Mouse (Mus musculus): ENCODE results near the gene Adprh. TPM values are rescaled to one million over a fixed set of nuclear protein-coding genes. Genes with fewer than 3 reads are reported as not detected.
"Not testable (repeated sequence)": the region's sequence is repeated elsewhere in the genome, so short reads cannot be mapped to it uniquely, and the experiment has no call there.

Gene Adprh
- polyA plus RNA-seq, 1 experiment = 53.9 TPM

- TF ChIP-seq POLR2A (IDR thresholded peaks at IDR 0.05; ENCODE audit: low read depth, low read length) (no peak), CTCF (IDR thresholded peaks at IDR 0.05; ENCODE audit: borderline replicate concordance, insufficient read depth, low read length) (no peak)
- H3K4me3 ChIP-seq (ENCODE audit: insufficient read depth, low read length) = no peak within 1 kb of the TSS
- H3K4me1 ChIP-seq (ENCODE audit: control insufficient read depth, insufficient read depth, low read length) = no peaks in the 10 kb centered on the region; the same call in 1 of the 2 replicates
- H3K27ac ChIP-seq (ENCODE audit: insufficient read depth, low read length) = no peak within 1 kb of the TSS
Measured at GRCm38 (mm10) chr16:38455511-38456418, 3.3 kb upstream of the Adprh start, which contains the start of gene Cd80. Cd80 (plus strand) TSS chr16:38455561.

GRCm38 (mm10) chr16:38454533-38455254, 2.2 kb upstream of the Adprh start:
- Histone ChIP-seq H3K4me1 (ENCODE audit: control insufficient read depth, insufficient read depth, low read length) (no peaks in the 10 kb centered on the region; the same call in 1 of the 2 replicates), H3K4me3 (ENCODE audit: insufficient read depth, low read length) (no peak overlapping the region), H3K27ac (ENCODE audit: insufficient read depth, low read length) (no peak overlapping the region)
- no peak for TF ChIP-seq CTCF (IDR thresholded peaks at IDR 0.05; ENCODE audit: borderline replicate concordance, insufficient read depth, low read length)

DNA sequence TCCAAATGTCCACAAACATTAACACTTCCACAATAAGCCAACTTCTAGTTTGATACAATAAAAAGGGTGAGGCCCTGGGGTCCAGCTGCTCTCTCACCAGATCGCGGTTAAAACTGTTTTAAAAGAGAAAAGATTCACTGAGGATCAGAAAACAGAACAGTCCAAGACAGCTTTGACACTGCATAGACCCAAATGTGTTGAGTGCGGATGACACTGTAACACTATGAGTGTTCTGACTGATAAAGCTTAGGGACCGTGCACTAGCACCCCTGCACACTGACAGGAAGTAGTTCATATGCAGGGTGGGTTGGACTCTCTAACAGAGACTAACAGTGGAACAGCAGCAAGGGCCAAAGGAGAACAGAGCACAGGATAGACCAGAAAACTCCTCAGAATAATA, 1.4 kb upstream of the Adprh start:
- no peak overlapping the region for H3K27ac ChIP-seq (ENCODE audit: insufficient read depth, low read length)
- H3K4me1 ChIP-seq (ENCODE audit: control insufficient read depth, insufficient read depth, low read length) = no peaks in the 10 kb centered on the region; the same call in 1 of the 2 replicates
- no peak overlapping the region for H3K4me3 ChIP-seq (ENCODE audit: insufficient read depth, low read length)
- TF ChIP-seq CTCF (IDR thresholded peaks at IDR 0.05; ENCODE audit: borderline replicate concordance, insufficient read depth, low read length) (no peak), POLR2A (IDR thresholded peaks at IDR 0.05; ENCODE audit: low read depth, low read length) (no peak)

DNA sequence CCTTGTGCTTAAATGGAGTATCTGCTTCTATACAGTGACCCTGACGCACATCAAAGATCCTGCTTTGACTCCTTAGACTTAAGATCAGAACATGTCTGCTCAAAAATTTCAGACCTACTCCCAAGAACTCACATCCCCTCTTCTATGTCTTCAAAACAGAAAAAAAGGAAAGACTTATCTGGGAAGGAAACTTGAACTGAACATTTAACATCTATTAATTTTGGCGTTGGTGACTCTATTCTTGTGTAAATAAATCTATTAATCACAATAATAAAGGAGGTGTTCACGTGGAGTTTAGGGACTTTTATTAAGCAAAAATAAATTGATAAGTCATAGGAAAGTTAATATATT, 675 bp upstream of the Adprh start:
- Histone ChIP-seq H3K27ac (ENCODE audit: insufficient read depth, low read length) (peak overlapping the region; percentile 82), H3K4me1 (ENCODE audit: control insufficient read depth, insufficient read depth, low read length) (no peaks in the 10 kb centered on the region), H3K4me3 (ENCODE audit: insufficient read depth, low read length) (peak overlapping the region; percentile 63)
- TF ChIP-seq CTCF (IDR thresholded peaks at IDR 0.05; ENCODE audit: borderline replicate concordance, insufficient read depth, low read length) (no peak), POLR2A (IDR thresholded peaks at IDR 0.05; ENCODE audit: low read depth, low read length) (no peak; the same call in 1 of the 2 replicates)

- Histone ChIP-seq H3K27ac (ENCODE audit: insufficient read depth, low read length) (peak overlapping the region; percentile 42), H3K4me3 (ENCODE audit: insufficient read depth, low read length) (peak overlapping the region; percentile 72), H3K4me1 (ENCODE audit: control insufficient read depth, insufficient read depth, low read length) (no peaks in the 10 kb centered on the region)
- TF ChIP-seq CTCF (IDR thresholded peaks at IDR 0.05; ENCODE audit: borderline replicate concordance, insufficient read depth, low read length) (no peak), POLR2A (IDR thresholded peaks at IDR 0.05; ENCODE audit: low read depth, low read length) (peak; percentile 31; the same call in 1 of the 2 replicates)
Measured at GRCm38 (mm10) chr16:38451421-38452205, 890 bp downstream of the Adprh start.

GRCm38 (mm10) chr16:38450707-38451106, 1.8 kb downstream of the Adprh start:
- H3K4me3 ChIP-seq (ENCODE audit: insufficient read depth, low read length) = no peak overlapping the region
- no peaks in the 10 kb centered on the region for H3K4me1 ChIP-seq (ENCODE audit: control insufficient read depth, insufficient read depth, low read length)
- H3K27ac ChIP-seq (ENCODE audit: insufficient read depth, low read length) = no peak overlapping the region
- no peak for TF ChIP-seq POLR2A (IDR thresholded peaks at IDR 0.05; ENCODE audit: low read depth, low read length)
- no peak for TF ChIP-seq CTCF (IDR thresholded peaks at IDR 0.05; ENCODE audit: borderline replicate concordance, insufficient read depth, low read length)

- H3K4me3 ChIP-seq (ENCODE audit: insufficient read depth, low read length) = no peak overlapping the region
- no peak overlapping the region for H3K27ac ChIP-seq (ENCODE audit: insufficient read depth, low read length)
- no peaks in the 10 kb centered on the region for H3K4me1 ChIP-seq (ENCODE audit: control insufficient read depth, insufficient read depth, low read length)
- TF ChIP-seq CTCF (IDR thresholded peaks at IDR 0.05; ENCODE audit: borderline replicate concordance, insufficient read depth, low read length) (no peak), POLR2A (IDR thresholded peaks at IDR 0.05; ENCODE audit: low read depth, low read length) (no peak)
Measured at GRCm38 (mm10) chr16:38448458-38448857, 4.0 kb downstream of the Adprh start.

- no peak overlapping the region for H3K27ac ChIP-seq (ENCODE audit: insufficient read depth, low read length)
Measured at GRCm38 (mm10) chr16:38447366-38447765, 5.1 kb downstream of the Adprh start.

DNA sequence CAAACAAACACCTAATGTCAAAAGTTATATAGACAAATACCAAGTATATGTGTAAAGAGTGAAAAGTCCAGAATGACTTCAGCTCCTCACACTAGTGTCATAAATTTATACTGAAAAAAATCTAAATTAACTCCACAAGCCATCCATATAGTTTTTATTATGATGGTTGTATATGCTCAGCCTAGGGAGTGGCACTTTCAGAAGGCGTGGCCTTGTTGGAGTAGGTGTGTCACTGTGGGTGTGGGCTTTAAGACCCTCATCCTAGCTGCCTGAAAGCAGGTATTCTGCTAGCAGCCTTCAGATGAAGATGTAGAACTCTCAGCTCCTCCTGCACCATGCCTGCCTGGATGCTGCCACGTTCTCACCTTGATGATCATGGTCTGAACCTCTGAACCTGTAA, 6.4 kb downstream of the Adprh start:
- not testable (repeated sequence) for H3K27ac ChIP-seq (ENCODE audit: insufficient read depth, low read length); H3K4me1 ChIP-seq (ENCODE audit: control insufficient read depth, insufficient read depth, low read length); H3K4me3 ChIP-seq (ENCODE audit: insufficient read depth, low read length)

More at GRCm38 (mm10) chr16:38447366-38447765, 5.1 kb downstream of the Adprh start:
- H3K4me3 ChIP-seq (ENCODE audit: insufficient read depth, low read length) = no peak overlapping the region
- TF ChIP-seq POLR2A (IDR thresholded peaks at IDR 0.05; ENCODE audit: low read depth, low read length) = no peak
- no peaks in the 10 kb centered on the region for H3K4me1 ChIP-seq (ENCODE audit: control insufficient read depth, insufficient read depth, low read length)
